Mouse (Mus musculus): ENCODE results near the gene Rfc5.
A peak's percentile ranks its signal among the peaks of the same experiment; 100 is the strongest.

The Rfc5 gene

GRCm38 (mm10) chr5:117376331-117376761, 12.5 kb downstream of the Rfc5 start:
- DNase-seq (ENCODE audit: low spot score in 2 of 2), result peak in 1 of 2 experiments; percentile 53

- no peak for DNase-seq (ENCODE audit: low spot score in 2 of 2)
Observed at GRCm38 (mm10) chr5:117374372-117375049, 14.3 kb downstream of the Rfc5 start.

- no peak for DNase-seq (ENCODE audit: low spot score in 2 of 2)
Observed at GRCm38 (mm10) chr5:117373418-117373817, 15.4 kb downstream of the Rfc5 start.

- DNase-seq (ENCODE audit: low spot score in 2 of 2), result no peak
Observed at GRCm38 (mm10) chr5:117370592-117370991, 18.3 kb downstream of the Rfc5 start.

- DNase-seq (ENCODE audit: low spot score in 2 of 2), result no peak
Observed at GRCm38 (mm10) chr5:117367206-117367605, 21.6 kb downstream of the Rfc5 start.

- no peak for DNase-seq (ENCODE audit: low spot score in 2 of 2)
Observed at GRCm38 (mm10) chr5:117365904-117366561, 22.8 kb downstream of the Rfc5 start.

- no peak for DNase-seq (ENCODE audit: low spot score in 2 of 2)
Observed at GRCm38 (mm10) chr5:117364821-117365220, 24.0 kb downstream of the Rfc5 start.

GRCm38 (mm10) chr5:117363066-117363782, 25.6 kb downstream of the Rfc5 start:
- no peak for DNase-seq (ENCODE audit: low spot score in 2 of 2)

GRCm38 (mm10) chr5:117361590-117361989, 27.3 kb downstream of the Rfc5 start:
- DNase-seq (ENCODE audit: low spot score in 2 of 2), result no peak

- no peak for DNase-seq (ENCODE audit: low spot score in 2 of 2)
Observed at GRCm38 (mm10) chr5:117360631-117361541, 28.0 kb downstream of the Rfc5 start.

GRCm38 (mm10) chr5:117360228-117360515, 28.7 kb downstream of the Rfc5 start:
- DNase-seq (ENCODE audit: low spot score in 2 of 2), result no peak

GRCm38 (mm10) chr5:117359497-117360227, 29.2 kb downstream of the Rfc5 start:
- DNase-seq (ENCODE audit: low spot score in 2 of 2), result no peak

GRCm38 (mm10) chr5:117358725-117359124, 30.1 kb downstream of the Rfc5 start:
- peak; percentile 80 to 84 for DNase-seq (ENCODE audit: low spot score in 2 of 2)

- no peak for DNase-seq (ENCODE audit: low spot score in 2 of 2)
Observed at GRCm38 (mm10) chr5:117358248-117358630, 30.6 kb downstream of the Rfc5 start.

GRCm38 (mm10) chr5:117357478-117358247, 31.2 kb downstream of the Rfc5 start:
- no peak for DNase-seq (ENCODE audit: low spot score in 2 of 2)

- DNase-seq (ENCODE audit: low spot score in 2 of 2), result peak; percentile 70 to 74
Observed at GRCm38 (mm10) chr5:117357129-117357477, 31.7 kb downstream of the Rfc5 start, which contains the start of gene Wsb2. Gene Wsb2 (plus strand): TSS chr5:117357304.

- no peak for DNase-seq (ENCODE audit: low spot score in 2 of 2)
Observed at GRCm38 (mm10) chr5:117356365-117357128, 32.3 kb downstream of the Rfc5 start.

- no peak for DNase-seq (ENCODE audit: low spot score in 2 of 2)
Observed at GRCm38 (mm10) chr5:117355648-117356303, 33.1 kb downstream of the Rfc5 start.

GRCm38 (mm10) chr5:117354121-117354520, 34.7 kb downstream of the Rfc5 start:
- no peak for DNase-seq (ENCODE audit: low spot score in 2 of 2)

Data from right cerebral cortex, adult 2 months (tissue).